Mouse (Mus musculus) G1E (cell line): ENCODE data around the gene Cmtm1.
"Not testable (repeated sequence)": the region's sequence is repeated elsewhere in the genome, so short reads cannot be mapped to it uniquely, and the experiment has no call there.

Experiments
- CTCF ChIP-seq: IDR thresholded peaks from 2 replicates; pipeline ENCODE4 v1.5.1; 2012; ENCODE audit warnings: low read depth, low read length, inconsistent platforms, mixed read lengths
- GATA1 ChIP-seq: IDR thresholded peaks from 2 replicates; pipeline ENCODE4 v1.6.1; 2012; ENCODE audit warnings: borderline replicate concordance, low read length, inconsistent platforms, mixed read lengths
- GATA2 ChIP-seq: IDR thresholded peaks from 2 replicates; pipeline ENCODE4 v1.6.1; 2012; ENCODE audit warnings: low read depth, low read length, inconsistent platforms, borderline replicate concordance
- POLR2AphosphoS5 ChIP-seq: IDR thresholded peaks from 2 replicates; pipeline ENCODE4 v1.6.1; 2012; ENCODE audit warnings: low read depth, low read length, inconsistent platforms; ENCODE audit not compliant: insufficient replicate concordance
- TAL1 ChIP-seq: conservative IDR thresholded peaks from 2 replicates; pipeline ENCODE4 v1.6.1; 2012; ENCODE audit warnings: low read depth, low read length, inconsistent platforms, mixed read lengths

DNA sequence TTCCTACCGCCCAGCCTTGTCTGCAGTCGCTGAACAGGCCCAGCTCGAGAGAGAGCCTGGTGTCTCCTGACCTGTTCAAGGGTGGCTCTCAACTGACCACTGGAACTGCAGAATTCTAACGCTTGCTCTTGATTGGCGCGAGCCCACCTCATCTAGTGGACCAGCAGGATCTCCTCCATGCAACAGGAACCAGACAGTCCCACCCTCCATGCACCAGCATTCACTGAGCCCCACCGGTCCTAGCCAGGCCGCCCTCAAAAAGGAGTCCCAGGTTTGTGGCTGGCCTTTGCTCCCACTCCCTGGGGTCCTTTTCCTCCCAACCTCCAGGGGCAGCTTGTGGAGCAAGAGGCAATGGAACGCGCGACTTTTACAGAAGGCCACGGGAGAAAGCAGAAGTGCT, 16.9 kb downstream of the Cmtm1 start, which contains the start of gene Cmtm2a:
- TF ChIP-seq CTCF, TAL1, GATA2, GATA1, POLR2AphosphoS5: not testable (repeated sequence)
